Mouse (Mus musculus): ENCODE results near the gene Cbfa2t2. TPM values are rescaled to one million over a fixed set of nuclear protein-coding genes. Genes with fewer than 3 reads are reported as not detected.

The Cbfa2t2 gene
- polyA plus RNA-seq, 1 experiment from 2014 or later, result 6.0 TPM

DNA sequence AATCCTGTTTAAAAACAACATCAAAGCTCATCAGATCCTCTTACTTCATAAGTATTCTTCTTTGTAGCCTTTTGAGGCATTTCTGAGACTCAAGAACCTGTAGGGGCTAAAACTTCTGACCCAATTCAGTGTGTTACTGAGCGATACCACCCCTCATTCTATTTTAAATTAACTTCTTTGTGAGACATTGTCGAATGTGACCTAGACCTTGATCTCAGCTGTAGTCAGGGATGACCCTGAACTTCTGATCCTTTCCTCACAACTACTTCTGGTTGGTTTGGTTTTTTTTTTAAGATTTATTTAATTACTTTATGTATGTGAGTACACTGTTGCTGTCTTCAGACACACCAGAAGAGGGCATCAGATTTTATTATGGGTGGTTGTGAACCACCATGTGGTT is 12.7 kb upstream of the Cbfa2t2 start:
- peaks cover 9% of the 10 kb centered on the region; the same call in 1 of the 2 replicates for H3K4me1 ChIP-seq (ENCODE audit: insufficient read depth)
- no peak overlapping the region for H3K4me2 ChIP-seq (ENCODE audit: low read depth, low read length)
- ATAC-seq (no peak), DNase-seq (no peak)
- H3K4me3 ChIP-seq (ENCODE audit: low read depth, low read length), result no peak overlapping the region
- TF ChIP-seq EP300 (IDR thresholded peaks at IDR 0.05; ENCODE audit: low read depth), result no peak
- no peak overlapping the region for H3K9ac ChIP-seq (replicated peaks)
- H3K27me3 ChIP-seq (ENCODE audit: insufficient read depth, low read length), result 0 out of 2 replicates have a peak, but pooled peaks cover 3% of the 10 kb centered on the region
- H3K9me3 ChIP-seq (ENCODE audit: low read length), result no peaks in the 10 kb centered on the region
- no peaks in the 10 kb centered on the region for H3K36me3 ChIP-seq (replicated peaks; ENCODE audit: insufficient read depth, low read length)
- 68% methylated on average over 2 of the region's 2 CpGs for WGBS (ENCODE audit: insufficient replicate concordance)
- no peak overlapping the region for H3K27ac ChIP-seq (ENCODE audit: low read depth)

- Histone ChIP-seq H3K4me1 (ENCODE audit: insufficient read depth) (peaks cover 9% of the 10 kb centered on the region; the same call in 1 of the 2 replicates), H3K27ac (ENCODE audit: low read depth) (no peak overlapping the region), H3K9me3 (ENCODE audit: low read length) (no peaks in the 10 kb centered on the region), H3K36me3 (replicated peaks; ENCODE audit: insufficient read depth, low read length) (no peaks in the 10 kb centered on the region), H3K4me3 (ENCODE audit: low read depth, low read length) (no peak overlapping the region), H3K27me3 (ENCODE audit: insufficient read depth, low read length) (0 out of 2 replicates have a peak, but pooled peaks cover 3% of the 10 kb centered on the region), H3K9ac (replicated peaks) (no peak overlapping the region), H3K4me2 (ENCODE audit: low read depth, low read length) (no peak overlapping the region)
- no peak for ATAC-seq
- WGBS (ENCODE audit: insufficient replicate concordance), result 80% methylated on average over 3 of the region's 3 CpGs
- no peak for DNase-seq
- TF ChIP-seq CTCF (IDR thresholded peaks at IDR 0.05; ENCODE audit: low read depth) (peak; percentile 38), EP300 (IDR thresholded peaks at IDR 0.05; ENCODE audit: low read depth) (no peak)
These were observed 10.8 kb upstream of the Cbfa2t2 start for GRCm38 (mm10) chr2:154425522-154425921.

- no peak for ATAC-seq
- Histone ChIP-seq H3K9me3 (ENCODE audit: low read length) (no peaks in the 10 kb centered on the region), H3K4me2 (ENCODE audit: low read depth, low read length) (peak overlapping the region; percentile 66), H3K27me3 (ENCODE audit: insufficient read depth, low read length) (0 out of 2 replicates have a peak, but pooled peaks cover 3% of the 10 kb centered on the region), H3K36me3 (replicated peaks; ENCODE audit: insufficient read depth, low read length) (no peaks in the 10 kb centered on the region), H3K27ac (ENCODE audit: low read depth) (no peak overlapping the region), H3K9ac (replicated peaks) (peak overlapping the region; percentile 38; the same call in 1 of the 2 replicates), H3K4me3 (ENCODE audit: low read depth, low read length) (peak overlapping the region; percentile 24), H3K4me1 (ENCODE audit: insufficient read depth) (peaks cover 9% of the 10 kb centered on the region; the same call in 1 of the 2 replicates)
- TF ChIP-seq CTCF (IDR thresholded peaks at IDR 0.05; ENCODE audit: low read depth) (no peak), EP300 (IDR thresholded peaks at IDR 0.05; ENCODE audit: low read depth) (no peak)
- peak; percentile 15 for DNase-seq
- 17% methylated on average over 22 of the region's 25 CpGs for WGBS (ENCODE audit: insufficient replicate concordance)
These were observed 9.9 kb upstream of the Cbfa2t2 start for GRCm38 (mm10) chr2:154426188-154426904.

DNA sequence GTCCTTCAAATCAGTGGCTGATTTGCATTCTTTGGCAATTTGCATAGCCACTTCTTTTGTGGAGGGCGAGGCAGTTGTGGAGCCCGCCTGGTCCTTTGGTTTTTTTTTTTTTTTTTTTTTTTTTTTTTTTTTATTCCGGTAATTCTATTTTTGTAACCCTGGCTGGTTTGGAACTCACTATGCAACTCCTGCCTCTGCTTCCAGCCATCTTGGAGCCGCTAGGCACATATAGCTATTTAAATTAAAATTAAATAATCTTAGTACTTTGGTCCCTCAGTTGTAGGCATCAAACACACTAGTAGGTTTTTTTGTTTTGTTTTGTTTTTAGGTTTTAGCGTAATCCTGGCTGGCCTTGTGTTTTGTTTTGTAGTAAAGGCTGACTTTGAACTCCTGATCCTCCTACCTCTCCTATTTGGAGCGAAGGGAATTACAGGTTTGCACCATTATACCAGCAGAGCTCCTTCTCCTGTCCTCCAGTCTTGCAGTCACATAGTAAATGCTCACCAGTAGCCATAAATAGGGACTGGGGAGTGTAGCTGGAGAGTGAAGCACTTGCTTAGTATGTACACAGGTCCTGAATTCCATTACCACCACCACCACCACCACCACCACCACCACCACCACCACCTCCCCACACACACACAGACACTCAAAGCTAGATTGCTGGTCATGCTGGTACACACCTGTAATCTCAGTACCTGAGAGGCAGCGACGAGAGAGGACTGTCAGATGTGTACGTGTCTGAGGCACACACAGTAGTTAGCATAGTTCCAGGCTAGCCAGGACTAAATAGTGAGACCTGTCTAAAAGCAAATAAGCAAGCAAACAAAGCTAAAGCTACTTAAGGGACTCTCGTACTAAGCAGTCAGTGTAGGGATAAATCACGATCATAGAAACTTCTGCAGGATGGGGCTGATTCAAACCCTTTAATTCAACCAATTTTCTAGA is 9.1 kb upstream of the Cbfa2t2 start:
- Histone ChIP-seq H3K36me3 (replicated peaks; ENCODE audit: insufficient read depth, low read length) (no peaks in the 10 kb centered on the region), H3K27ac (ENCODE audit: low read depth) (no peak overlapping the region), H3K4me2 (ENCODE audit: low read depth, low read length) (peak overlapping the region; percentile 66), H3K4me1 (ENCODE audit: insufficient read depth) (peaks cover 9% of the 10 kb centered on the region; the same call in 1 of the 2 replicates), H3K4me3 (ENCODE audit: low read depth, low read length) (peak overlapping the region; percentile 24), H3K9me3 (ENCODE audit: low read length) (no peaks in the 10 kb centered on the region), H3K27me3 (ENCODE audit: insufficient read depth, low read length) (0 out of 2 replicates have a peak, but pooled peaks cover 3% of the 10 kb centered on the region), H3K9ac (replicated peaks) (no peak overlapping the region)
- DNase-seq, result no peak
- WGBS (ENCODE audit: insufficient replicate concordance), result 61% methylated on average over 11 of the region's 11 CpGs
- ATAC-seq, result no peak
- no peak for TF ChIP-seq EP300 (IDR thresholded peaks at IDR 0.05; ENCODE audit: low read depth)
- no peak for TF ChIP-seq CTCF (IDR thresholded peaks at IDR 0.05; ENCODE audit: low read depth)

- DNase-seq, result peak; percentile 27
- 45% methylated on average over 17 of the region's 17 CpGs for WGBS (ENCODE audit: insufficient replicate concordance)
- Histone ChIP-seq H3K27me3 (ENCODE audit: insufficient read depth, low read length) (0 out of 2 replicates have a peak, but pooled peaks cover 3% of the 10 kb centered on the region), H3K4me2 (ENCODE audit: low read depth, low read length) (peak overlapping the region; percentile 57), H3K4me1 (ENCODE audit: insufficient read depth) (peaks cover 11% of the 10 kb centered on the region; the same call in 1 of the 2 replicates), H3K9me3 (ENCODE audit: low read length) (no peaks in the 10 kb centered on the region), H3K9ac (replicated peaks) (no peak overlapping the region), H3K27ac (ENCODE audit: low read depth) (no peak overlapping the region), H3K36me3 (replicated peaks; ENCODE audit: insufficient read depth, low read length) (no peaks in the 10 kb centered on the region), H3K4me3 (ENCODE audit: low read depth, low read length) (no peak overlapping the region; the same call in 1 of the 2 replicates)
- ATAC-seq, result no peak
- TF ChIP-seq CTCF (IDR thresholded peaks at IDR 0.05; ENCODE audit: low read depth) (no peak), EP300 (IDR thresholded peaks at IDR 0.05; ENCODE audit: low read depth) (no peak)
These were observed 8.4 kb upstream of the Cbfa2t2 start for GRCm38 (mm10) chr2:154427853-154428360.

Data from liver, postnatal 0 days (tissue).